In the genomic region with DNA sequence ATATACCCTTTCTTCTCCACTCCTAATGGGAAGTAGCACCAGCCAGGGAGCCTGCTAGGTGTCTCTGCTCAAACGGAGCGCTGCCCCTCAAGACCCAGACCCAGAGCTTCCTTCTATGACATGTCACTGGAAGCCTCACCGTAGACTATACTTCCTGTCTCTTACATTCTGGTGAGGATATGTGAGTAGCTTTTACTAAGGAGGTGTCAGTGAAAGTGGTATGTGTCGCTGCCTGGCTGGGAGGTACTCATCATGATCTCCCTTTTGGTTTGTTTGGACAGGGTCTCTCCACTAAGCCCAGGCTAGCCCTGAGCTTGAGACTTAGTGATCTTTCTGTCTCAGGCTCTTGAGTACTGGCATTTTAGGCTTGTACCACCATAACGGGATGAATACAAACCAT, we compare ENCODE assay signal across 18 mouse cellular contexts.
"Had no signal": no experiment of that assay in that cellular context is flagged by ENCODE, and none has a peak within 500 bp of the region (broad histone marks: within the 10 kb centered on the region; RNA-seq: fewer than 3 reads in every experiment).

No protein-coding gene starts in this region.

- H3K9me3 ChIP-seq: limb, embryonic 15.5 days; liver, embryonic 12.5 days; midbrain, embryonic 15.5 days; stomach, embryonic 15.5 days had no signal

- H3K27me3 ChIP-seq: limb, embryonic 15.5 days; liver, embryonic 12.5 days; midbrain, embryonic 15.5 days; neural tube, embryonic 13.5 days; stomach, embryonic 15.5 days had no signal

- ATAC-seq: liver, embryonic 12.5 days; midbrain, embryonic 15.5 days had no signal

- H3K36me3 ChIP-seq: limb, embryonic 15.5 days; liver, embryonic 12.5 days; midbrain, embryonic 15.5 days; neural tube, embryonic 13.5 days; stomach, embryonic 15.5 days had no signal

- H3K4me1 ChIP-seq: liver, embryonic 12.5 days; midbrain, embryonic 15.5 days; neural tube, embryonic 13.5 days; stomach, embryonic 15.5 days had no signal

- DNase-seq: kidney, adult 9 months; kidney, postnatal 36 days; layer of hippocampus, adult 9-11 months; layer of hippocampus, postnatal 36 days; lung, embryonic 14.5 days; lung, postnatal 10 days; lung, postnatal 4 days; retina, postnatal 1 day; right cerebral cortex, postnatal 14 days; thymus, adult 2 months had no signal

- H3K9ac ChIP-seq: limb, embryonic 15.5 days; liver, embryonic 12.5 days; lung, embryonic 14.5 days; midbrain, embryonic 15.5 days; neural tube, embryonic 13.5 days; stomach, embryonic 15.5 days had no signal

- H3K4me3 ChIP-seq: limb, embryonic 15.5 days; liver, embryonic 12.5 days; megakaryocyte, embryonic 14.5 days; midbrain, embryonic 15.5 days; neural tube, embryonic 13.5 days; stomach, embryonic 15.5 days had no signal

- H3K4me2 ChIP-seq: limb, embryonic 15.5 days; liver, embryonic 12.5 days; lung, embryonic 14.5 days; midbrain, embryonic 11.5 days; midbrain, embryonic 15.5 days; neural tube, embryonic 13.5 days; stomach, embryonic 15.5 days had no signal

- H3K27ac ChIP-seq: kidney, postnatal 0 days; limb, embryonic 15.5 days; liver, embryonic 12.5 days; midbrain, embryonic 15.5 days; neural tube, embryonic 13.5 days; stomach, embryonic 15.5 days had no signal
